Mouse (Mus musculus) limb, embryonic 14.5 days (tissue): ENCODE data around the gene Eci3. TPM values are rescaled to one million over a fixed set of nuclear protein-coding genes. Genes with fewer than 3 reads are reported as not detected.

ENCODE experiments used
- ATAC-seq: fragments of 200-750 bp; cut with Nextera tagmentation; 2 replicates; pipeline ENCODE4 v1.8.0; 2017; ENCODE audit warnings: low read depth, moderate number of reproducible peaks, moderate TSS enrichment; ENCODE audit not compliant: low FRiP score
- DNase-seq: peaks from one replicate; pipeline ENCODE4 v3.0.0-alpha.2; 2015; ENCODE audit warnings: low spot score
- H3K27ac ChIP-seq: fragments of 300-500 bp; sonication (generic); replicated peaks from 2 replicates; pipeline ENCODE4 v1.5.1; 2014; ENCODE audit warnings: low read depth, mild to moderate bottlenecking, low read length, moderate library complexity, mixed read lengths
- H3K27me3 ChIP-seq: fragments of 300-500 bp; sonication (generic); 2 replicates; pipeline ENCODE4 v1.6.1; 2014; ENCODE audit warnings: low read length, mixed read lengths; ENCODE audit not compliant: control insufficient read depth, insufficient read depth
- H3K36me3 ChIP-seq: fragments of 300-500 bp; sonication (generic); 2 replicates; pipeline ENCODE4 v1.6.1; 2014; ENCODE audit warnings: mild to moderate bottlenecking, low read length, moderate library complexity, mixed read lengths; ENCODE audit not compliant: control insufficient read depth, insufficient read depth
- H3K4me1 ChIP-seq: fragments of 300-500 bp; sonication (generic); 2 replicates; pipeline ENCODE4 v1.6.1; 2014; ENCODE audit warnings: antibody characterized with exemption, low read length, mixed read lengths; ENCODE audit not compliant: control insufficient read depth, insufficient read depth
- H3K4me2 ChIP-seq: fragments of 300-500 bp; sonication (generic); replicated peaks from 2 replicates; pipeline ENCODE4 v1.6.1; 2014; ENCODE audit warnings: low read depth, mild to moderate bottlenecking, low read length, moderate library complexity; ENCODE audit not compliant: severe bottlenecking
- H3K4me3 ChIP-seq: fragments of 300-500 bp; sonication (generic); replicated peaks from 2 replicates; pipeline ENCODE4 v1.5.1; 2014; ENCODE audit warnings: low read length
- H3K9ac ChIP-seq: fragments of 300-500 bp; sonication (generic); 2 replicates; pipeline ENCODE4 v1.6.1; 2014; ENCODE audit warnings: mild to moderate bottlenecking, low read depth, low read length, moderate library complexity; ENCODE audit not compliant: severe bottlenecking
- H3K9me3 ChIP-seq: fragments of 300-500 bp; sonication (generic); 2 replicates; pipeline ENCODE4 v1.6.1; 2016; ENCODE audit warnings: low read length; ENCODE audit not compliant: control insufficient read depth
- POLR2A ChIP-seq: fragments of 200-500 bp; IDR thresholded peaks from 2 replicates; pipeline ENCODE4 v1.8.0; 2012; ENCODE audit warnings: inconsistent platforms, mild to moderate bottlenecking, moderate library complexity, borderline replicate concordance; ENCODE audit not compliant: insufficient read depth, insufficient read length; ENCODE audit errors: extremely low read depth
- WGBS: fragments of 180-500 bp; shearing (Covaris S2); extraction: QIAGEN DNeasy Blood & Tissue Kit; methylation state at CpG from one replicate; pipeline ENCODE4 v1.1.7; 2014; 5-methylcytosine and 5-hydroxymethylcytosine counted together
- polyA plus RNA-seq, 2 experiments: library from polyadenylated mRNA; depleted of rRNA in 1 of 2; stranded (reverse) in 1 of 2; unstranded in 1 of 2; fragments of >200 nt; fragmentation: Nextera tagmentation in 1 of 2; extraction: Ambion mirVana in 1 of 2; gene quantifications; 2 replicates each; pipeline versions ENCODE4 v1.2.1 to v1.2.3; 2012 to 2014

The Eci3 gene
- polyA plus RNA-seq, 2 experiments: 0.94 to 1.2 TPM

DNA sequence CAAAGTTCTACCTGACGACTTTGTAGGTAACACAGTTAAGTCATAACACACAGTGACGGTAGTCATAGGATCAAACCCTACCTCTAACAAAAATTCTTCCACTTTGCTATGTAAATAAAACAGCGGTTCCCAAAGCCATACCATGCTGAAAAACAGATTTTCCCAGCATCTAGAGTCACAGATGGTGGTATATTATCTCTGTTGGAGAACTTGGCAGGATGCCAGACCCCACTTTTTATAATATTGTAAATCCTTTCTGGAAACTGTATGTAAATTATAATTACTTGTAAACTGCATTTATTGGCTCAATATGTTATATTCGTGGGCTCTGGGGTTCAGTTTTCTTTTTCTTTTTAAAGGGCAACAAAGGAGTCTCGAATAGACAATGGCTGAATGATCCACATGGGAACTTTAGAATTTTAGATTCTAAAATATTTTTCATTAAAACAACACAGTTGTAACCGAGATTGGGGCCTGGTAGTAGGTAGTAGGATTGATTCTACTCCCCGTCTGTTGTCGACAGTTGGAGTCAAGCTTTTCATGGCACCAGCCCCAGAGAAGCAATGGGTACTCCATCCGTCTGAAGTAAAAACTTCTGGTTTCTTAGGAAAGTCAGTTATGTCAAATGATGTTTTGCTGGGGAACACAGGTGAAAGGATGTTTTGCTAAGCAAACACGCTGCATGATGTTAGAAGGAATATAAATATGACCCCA, 28.5 kb downstream of the Eci3 start:
- Histone ChIP-seq H3K9ac (no peak overlapping the region), H3K27ac (no peak overlapping the region), H3K4me2 (no peak overlapping the region), H3K4me3 (no peak overlapping the region), H3K9me3 (no peaks in the 10 kb centered on the region), H3K4me1 (no peaks in the 10 kb centered on the region), H3K36me3 (no peaks in the 10 kb centered on the region), H3K27me3 (no peaks in the 10 kb centered on the region)
- WGBS: 43% methylated on average over 10 of the region's 10 CpGs
- no peak for TF ChIP-seq POLR2A
- ATAC-seq (no peak; the same call in 1 of the 2 replicates), DNase-seq (peak; percentile 44)

DNA sequence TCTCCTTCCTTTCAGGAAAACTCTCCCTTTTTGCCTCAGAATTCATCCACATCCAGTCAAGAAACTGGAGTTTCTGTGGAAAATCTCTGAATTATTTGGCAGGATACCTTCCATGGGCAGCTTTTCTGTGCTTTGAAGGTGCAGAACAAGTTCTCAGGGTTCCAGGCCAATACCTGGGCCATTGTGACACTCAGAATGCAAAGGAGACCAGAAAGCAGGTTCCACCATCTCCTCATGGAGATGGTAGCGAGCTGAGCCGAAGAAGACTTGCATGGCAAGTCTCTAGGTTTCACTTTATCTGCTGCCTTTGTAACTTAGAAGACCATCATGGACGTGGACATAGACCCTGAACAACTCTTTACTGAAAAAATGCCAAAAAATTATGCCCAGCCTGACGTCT, 39.4 kb downstream of the Eci3 start, which contains the start of the genes Fam217a and 4933417A18Rik:
TSS of gene Fam217a (minus strand) at position 101 of the 400 bp plus-strand sequence.
TSS of gene 4933417A18Rik (plus strand) at position 200 of the 400 bp plus-strand sequence.
- TF ChIP-seq POLR2A: no peak
- H3K27me3 ChIP-seq: no peaks in the 10 kb centered on the region
- no peak within 1 kb of the TSS for H3K4me2 ChIP-seq
- no peaks in the 10 kb centered on the region for H3K9me3 ChIP-seq
- no peak for ATAC-seq
- H3K4me1 ChIP-seq: no peaks in the 10 kb centered on the region
- no peaks in the 10 kb centered on the region for H3K36me3 ChIP-seq
- no peak within 1 kb of the TSS for H3K27ac ChIP-seq
- no peak for DNase-seq
- H3K9ac ChIP-seq: no peak within 1 kb of the TSS
- no peak within 1 kb of the TSS for H3K4me3 ChIP-seq
- 81% methylated on average over 4 of the region's 4 CpGs for WGBS

GRCm38 (mm10) chr13:34916520-34917167, 47.0 kb downstream of the Eci3 start:
- Histone ChIP-seq H3K9ac (no peak overlapping the region), H3K4me1 (no peaks in the 10 kb centered on the region), H3K27ac (no peak overlapping the region), H3K9me3 (no peaks in the 10 kb centered on the region), H3K36me3 (no peaks in the 10 kb centered on the region), H3K4me3 (peak overlapping the region; percentile 22), H3K4me2 (peak overlapping the region; percentile 42), H3K27me3 (no peaks in the 10 kb centered on the region)
- no peak for DNase-seq
- 52% methylated on average over 37 of the region's 37 CpGs for WGBS
- no peak for TF ChIP-seq POLR2A
- no peak for ATAC-seq

GRCm38 (mm10) chr13:34914614-34915013, 49.0 kb downstream of the Eci3 start:
- Histone ChIP-seq H3K9me3 (no peaks in the 10 kb centered on the region), H3K27ac (no peak overlapping the region), H3K36me3 (no peaks in the 10 kb centered on the region), H3K4me2 (no peak overlapping the region), H3K27me3 (no peaks in the 10 kb centered on the region), H3K9ac (no peak overlapping the region), H3K4me1 (no peaks in the 10 kb centered on the region), H3K4me3 (no peak overlapping the region)
- 87% methylated on average over 9 of the region's 9 CpGs for WGBS
- DNase-seq: no peak
- no peak for ATAC-seq
- no peak for TF ChIP-seq POLR2A

Other genes with a start within 250 kb of the Eci3 start
- gene Fam50b, start 229.0 kb downstream of the Eci3 start, polyA plus RNA-seq (2012; rRNA removed): not detected in 2 replicates
- not detected in 2 replicates for gene Fam50b, start 229.0 kb downstream of the Eci3 start, polyA plus RNA-seq (2014; fragmentation: Nextera tagmentation; extraction: Ambion mirVana)
- gene Prpf4b, start 88.5 kb downstream of the Eci3 start, polyA plus RNA-seq (2012; rRNA removed): 112 and 155 TPM in 2 replicates
- gene Prpf4b, start 88.5 kb downstream of the Eci3 start, polyA plus RNA-seq (2014; fragmentation: Nextera tagmentation; extraction: Ambion mirVana): 81.1 and 88.5 TPM in 2 replicates
- gene Fam217a, start 39.5 kb downstream of the Eci3 start, polyA plus RNA-seq (2012; rRNA removed): 0.76 and 1.2 TPM in 2 replicates
- 0.73 and 1.0 TPM in 2 replicates for gene Fam217a, start 39.5 kb downstream of the Eci3 start, polyA plus RNA-seq (2014; fragmentation: Nextera tagmentation; extraction: Ambion mirVana)
- gene 4933417A18Rik, start 39.4 kb downstream of the Eci3 start, polyA plus RNA-seq (2012; rRNA removed): not detected in 2 replicates
- not detected in 2 replicates for gene 4933417A18Rik, start 39.4 kb downstream of the Eci3 start, polyA plus RNA-seq (2014; fragmentation: Nextera tagmentation; extraction: Ambion mirVana)
- 105 and 112 TPM in 2 replicates for gene Eci2, start 63.3 kb upstream of the Eci3 start, polyA plus RNA-seq (2012; rRNA removed)
- 152 and 161 TPM in 2 replicates for gene Eci2, start 63.3 kb upstream of the Eci3 start, polyA plus RNA-seq (2014; fragmentation: Nextera tagmentation; extraction: Ambion mirVana)